Mouse (Mus musculus) liver, postnatal 0 days (tissue): ENCODE measurements around the gene Sox5. TPM values are rescaled to one million over a fixed set of nuclear protein-coding genes. Genes with fewer than 3 reads are reported as not detected.

ENCODE experiments used
- ATAC-seq: fragments of 200-750 bp; cut with Nextera tagmentation; 2 replicates; pipeline ENCODE4 v1.8.0; 2017; ENCODE audit warnings: mild to moderate bottlenecking, moderate library complexity
- DNase-seq: peaks from one replicate; pipeline ENCODE4 v3.0.0-alpha.2; 2016
- H3K27ac ChIP-seq: fragments of 300-500 bp; sonication (generic); 2 replicates; pipeline ENCODE4 v1.5.1; 2014; ENCODE audit warnings: antibody characterized with exemption, moderate library complexity, mild to moderate bottlenecking, low read depth
- H3K27me3 ChIP-seq: fragments of 300-500 bp; sonication (generic); 2 replicates; pipeline ENCODE4 v1.6.1; 2014; ENCODE audit warnings: low read length, control low read depth, mixed read lengths; ENCODE audit not compliant: insufficient read depth
- H3K36me3 ChIP-seq: fragments of 300-500 bp; sonication (generic); replicated peaks from 2 replicates; pipeline ENCODE4 v1.6.1; 2014; ENCODE audit warnings: mild to moderate bottlenecking, control low read depth, low read length, moderate library complexity, mixed read lengths; ENCODE audit not compliant: insufficient read depth
- H3K4me1 ChIP-seq: fragments of 300-500 bp; sonication (generic); 2 replicates; pipeline ENCODE4 v1.6.1; 2014; ENCODE audit warnings: antibody characterized with exemption, mild to moderate bottlenecking, control low read depth; ENCODE audit not compliant: insufficient read depth
- H3K4me2 ChIP-seq: fragments of 300-500 bp; sonication (generic); 2 replicates; pipeline ENCODE4 v1.6.1; 2014; ENCODE audit warnings: low read depth, mild to moderate bottlenecking, low read length, moderate library complexity, mixed read lengths
- H3K4me3 ChIP-seq: fragments of 300-500 bp; sonication (generic); 2 replicates; pipeline ENCODE4 v1.5.1; 2014; ENCODE audit warnings: low read depth, low read length
- H3K9ac ChIP-seq: fragments of 300-500 bp; sonication (generic); replicated peaks from 2 replicates; pipeline ENCODE4 v1.6.1; 2014; ENCODE audit warnings: mild to moderate bottlenecking, moderate library complexity
- H3K9me3 ChIP-seq: fragments of 300-500 bp; sonication (generic); 2 replicates; pipeline ENCODE4 v1.6.1; 2016; ENCODE audit warnings: mild to moderate bottlenecking, control low read depth, low read length, mixed read lengths
- CTCF ChIP-seq: sonication (generic); IDR thresholded peaks from 2 replicates; pipeline ENCODE4 v1.5.1; 2016; ENCODE audit warnings: antibody characterized with exemption, low read depth
- EP300 ChIP-seq: IDR thresholded peaks from 2 replicates; pipeline ENCODE4 v1.6.1; 2016; ENCODE audit warnings: antibody characterized with exemption, low read depth, mild to moderate bottlenecking
- WGBS: fragments of 180-500 bp; shearing (Covaris S2); extraction: QIAGEN DNeasy Blood & Tissue Kit; methylation state at CpG from one replicate; pipeline ENCODE4 v1.1.7; 2014; ENCODE audit not compliant: insufficient replicate concordance; 5-methylcytosine and 5-hydroxymethylcytosine counted together
- polyA plus RNA-seq: library from polyadenylated mRNA; unstranded; fragments of >200 nt; fragmentation: Nextera tagmentation; extraction: Ambion mirVana; gene quantifications from 2 replicates; pipeline ENCODE4 v1.2.1, GENCODE M21; 2015

The Sox5 gene
- polyA plus RNA-seq, 1 experiment from 2014 or later, result 7.5 TPM

- TF ChIP-seq CTCF, result no peak
- Histone ChIP-seq H3K27me3 (no peaks in the 10 kb centered on the region), H3K27ac (no peak overlapping the region), H3K4me2 (no peak overlapping the region), H3K9me3 (no peaks in the 10 kb centered on the region), H3K4me3 (no peak overlapping the region), H3K4me1 (no peaks in the 10 kb centered on the region), H3K9ac (no peak overlapping the region), H3K36me3 (no peaks in the 10 kb centered on the region)
- ATAC-seq (0 out of 2 replicates have a peak, but pooled peaks have one; percentile 38), DNase-seq (no peak)
- WGBS, result 83% methylated on average over 4 of the region's 4 CpGs
Observed at GRCm38 (mm10) chr6:143900871-143901270, 880.9 kb downstream of the Sox5 start.

DNA sequence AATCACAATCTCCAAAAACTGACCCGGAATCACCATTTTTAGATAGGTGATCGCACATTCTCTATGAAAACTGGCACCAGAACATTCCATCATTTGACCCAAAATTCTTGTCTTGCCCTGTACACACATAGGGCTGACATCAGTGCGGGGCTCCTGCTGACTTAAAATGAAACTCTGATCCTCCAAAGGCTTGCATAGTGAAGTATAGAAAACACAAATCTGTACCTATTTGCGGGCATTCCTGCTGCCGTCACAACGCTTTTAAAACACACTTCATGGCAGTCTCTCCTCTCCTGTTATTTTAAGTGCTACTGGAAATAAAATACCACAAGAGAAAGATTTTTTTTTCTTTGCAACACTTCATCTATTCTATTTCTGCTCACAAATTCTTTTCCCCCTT, 886.7 kb downstream of the Sox5 start:
- TF ChIP-seq EP300 (no peak), CTCF (no peak)
- Histone ChIP-seq H3K27me3 (no peaks in the 10 kb centered on the region), H3K9me3 (no peaks in the 10 kb centered on the region), H3K4me2 (no peak overlapping the region), H3K36me3 (no peaks in the 10 kb centered on the region), H3K9ac (no peak overlapping the region), H3K4me1 (no peaks in the 10 kb centered on the region), H3K27ac (no peak overlapping the region), H3K4me3 (no peak overlapping the region)
- ATAC-seq, result no peak
- WGBS, result 87% methylated on average over 6 of the region's 6 CpGs
- no peak for DNase-seq

- Histone ChIP-seq H3K9me3 (no peaks in the 10 kb centered on the region), H3K36me3 (no peaks in the 10 kb centered on the region), H3K9ac (no peak overlapping the region), H3K4me2 (no peak overlapping the region), H3K4me1 (no peaks in the 10 kb centered on the region), H3K27me3 (no peaks in the 10 kb centered on the region), H3K27ac (no peak overlapping the region), H3K4me3 (no peak overlapping the region)
- ATAC-seq (no peak), DNase-seq (no peak)
- WGBS, result 49% methylated on average over 2 of the region's 2 CpGs
- no peak for TF ChIP-seq CTCF
- no peak for TF ChIP-seq EP300
Observed at GRCm38 (mm10) chr6:143892869-143893268, 888.9 kb downstream of the Sox5 start.

DNA sequence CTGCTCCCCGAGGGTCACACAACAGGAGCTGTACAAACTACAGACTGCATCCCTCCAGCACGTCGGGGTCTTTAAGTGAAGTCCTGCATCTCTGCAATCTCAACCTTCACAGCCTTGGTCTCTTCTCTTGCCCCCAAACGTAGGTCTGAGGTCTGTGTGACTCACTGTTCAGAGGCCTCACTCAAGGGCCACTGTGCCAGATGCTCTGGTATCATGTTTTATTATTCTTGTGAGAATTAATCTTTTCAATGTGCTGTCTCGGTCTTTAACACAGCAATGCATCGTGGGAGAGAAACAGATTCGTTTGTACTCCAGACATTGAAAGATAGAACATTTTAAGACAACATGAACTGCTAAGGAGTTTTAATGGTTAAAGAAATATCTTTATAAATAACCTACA, 893.2 kb downstream of the Sox5 start:
- Histone ChIP-seq H3K36me3 (no peaks in the 10 kb centered on the region), H3K9ac (no peak overlapping the region), H3K4me2 (no peak overlapping the region), H3K27me3 (no peaks in the 10 kb centered on the region), H3K4me1 (no peaks in the 10 kb centered on the region), H3K9me3 (no peaks in the 10 kb centered on the region), H3K4me3 (no peak overlapping the region), H3K27ac (no peak overlapping the region)
- no peak for TF ChIP-seq EP300
- no peak for TF ChIP-seq CTCF
- 74% methylated on average over 7 of the region's 7 CpGs for WGBS
- no peak for DNase-seq
- ATAC-seq, result no peak

- no peak overlapping the region for H3K27ac ChIP-seq
- WGBS, result 75% methylated on average over 6 of the region's 6 CpGs
- H3K4me1 ChIP-seq, result no peaks in the 10 kb centered on the region
- H3K9ac ChIP-seq, result no peak overlapping the region
- TF ChIP-seq CTCF, result no peak
- TF ChIP-seq EP300, result no peak
- no peak overlapping the region for H3K4me3 ChIP-seq
- no peak for DNase-seq
- H3K27me3 ChIP-seq, result no peaks in the 10 kb centered on the region
- no peaks in the 10 kb centered on the region for H3K36me3 ChIP-seq
- ATAC-seq, result no peak
- H3K9me3 ChIP-seq, result no peaks in the 10 kb centered on the region
- H3K4me2 ChIP-seq, result no peak overlapping the region
Observed at GRCm38 (mm10) chr6:143878525-143878924, 903.3 kb downstream of the Sox5 start.

DNA sequence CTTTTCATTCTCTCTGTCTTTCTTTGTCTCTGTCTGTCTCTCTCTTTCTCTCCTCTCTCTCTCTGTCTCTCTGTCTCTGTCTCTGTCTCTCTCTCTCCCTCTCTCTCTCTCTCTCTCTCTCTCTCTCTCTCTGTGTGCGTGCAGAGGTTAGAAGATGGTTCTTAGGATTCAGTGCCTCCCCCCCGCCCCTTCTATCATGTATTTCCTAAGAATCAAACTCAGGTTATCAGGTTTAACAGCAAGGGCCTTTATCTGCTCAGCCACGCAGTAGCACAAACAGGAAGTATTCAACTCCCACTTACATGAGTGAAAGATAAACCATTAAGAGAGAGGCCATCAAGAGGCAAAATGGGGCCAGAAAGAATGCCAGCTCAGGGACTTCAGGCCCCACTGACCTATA, 913.0 kb downstream of the Sox5 start:
- Histone ChIP-seq H3K36me3 (no peaks in the 10 kb centered on the region), H3K27me3 (no peaks in the 10 kb centered on the region), H3K4me3 (no peak overlapping the region), H3K27ac (no peak overlapping the region), H3K4me2 (no peak overlapping the region), H3K9ac (no peak overlapping the region), H3K4me1 (peaks cover 6% of the 10 kb centered on the region; the same call in 1 of the 2 replicates), H3K9me3 (no peaks in the 10 kb centered on the region)
- TF ChIP-seq CTCF (no peak), EP300 (peak; percentile 81)
- 46% methylated on average over 3 of the region's 3 CpGs for WGBS
- DNase-seq (no peak), ATAC-seq (peak; percentile 47)

DNA sequence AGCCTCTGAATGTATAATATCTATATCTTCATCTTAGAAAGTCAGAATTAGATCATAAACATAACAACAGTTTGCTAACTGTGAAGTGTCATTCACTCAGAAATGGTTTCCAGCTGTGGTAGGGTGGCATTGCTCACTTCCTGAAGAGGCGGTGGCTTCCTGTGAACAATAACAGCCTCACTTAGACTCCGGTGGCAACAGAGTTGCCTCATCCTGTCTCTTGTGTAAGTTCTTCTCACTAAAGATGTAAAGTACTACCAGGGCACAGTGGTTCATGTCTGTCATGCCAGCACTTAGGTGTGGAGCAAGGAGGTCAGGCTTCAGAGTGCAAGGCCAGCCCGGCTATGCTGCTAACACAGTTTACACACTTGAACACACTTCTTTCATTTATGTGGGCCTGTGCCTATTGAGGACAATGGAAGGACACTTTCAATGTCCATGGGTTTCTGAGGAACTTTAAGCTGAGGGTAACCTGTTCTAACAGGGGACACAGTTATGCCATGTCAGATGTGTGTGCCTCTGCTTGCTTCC, 913.6 kb downstream of the Sox5 start:
- 38% methylated on average over 3 of the region's 3 CpGs for WGBS
- Histone ChIP-seq H3K9me3 (no peaks in the 10 kb centered on the region), H3K36me3 (no peaks in the 10 kb centered on the region), H3K4me3 (no peak overlapping the region), H3K4me1 (peaks cover 6% of the 10 kb centered on the region; the same call in 1 of the 2 replicates), H3K27ac (0 out of 2 replicates have a peak overlapping the region, but pooled peaks have one; percentile 34), H3K4me2 (no peak overlapping the region), H3K9ac (no peak overlapping the region), H3K27me3 (no peaks in the 10 kb centered on the region)
- no peak for TF ChIP-seq EP300
- no peak for TF ChIP-seq CTCF
- ATAC-seq (peak; percentile 81), DNase-seq (peak; percentile 34)
